8 mouse cellular contexts compared by ENCODE assay signal in the genomic region with DNA sequence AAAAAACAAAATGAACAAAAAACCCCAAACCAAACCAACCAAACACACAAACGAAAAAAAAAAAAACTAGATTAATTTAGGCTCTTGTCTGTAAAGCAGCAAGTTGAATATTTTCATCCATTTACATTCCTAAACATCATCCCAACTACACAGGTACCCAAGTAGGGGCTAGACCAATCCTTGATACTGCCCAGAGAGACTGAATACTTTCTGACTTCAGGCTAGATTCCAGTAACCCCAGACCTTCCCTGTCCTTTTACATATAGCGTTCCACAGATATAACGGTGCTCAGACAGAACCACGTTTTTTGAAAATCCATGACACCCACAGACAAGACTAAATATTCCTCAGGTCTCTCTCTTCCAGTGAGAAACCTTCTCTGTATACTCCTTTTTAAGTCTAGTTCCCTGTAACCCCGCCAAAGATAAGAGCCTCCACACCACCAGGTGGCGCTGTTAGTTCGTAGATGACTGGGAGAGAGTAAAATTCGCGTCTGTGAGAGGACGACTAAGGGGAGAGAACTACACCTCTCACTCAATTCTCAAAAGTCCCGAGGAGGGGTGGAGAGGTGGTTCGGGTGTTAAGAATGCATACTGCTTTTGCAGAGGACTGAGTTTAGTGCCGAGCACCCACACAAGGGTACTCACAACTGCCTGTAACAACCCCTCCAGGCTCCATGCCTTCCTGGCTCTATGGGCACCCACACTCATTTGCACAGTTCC. TPM values are rescaled to one million over a fixed set of nuclear protein-coding genes. Genes with fewer than 3 reads are reported as not detected.
A peak's percentile ranks its signal among the peaks of the same experiment; 100 is the strongest.
DNase-seq lines count a peak whose midpoint lies in the region; ATAC-seq lines count a peak whose summit lies in the region.

No protein-coding gene starts in this region.

- whole genome bisulfite sequencing in limb, embryonic 10.5 days, result 10% methylated on average over 13 of the region's 13 CpGs
- WGBS in midbrain, embryonic 12.5 days, result 13% methylated on average over 13 of the region's 13 CpGs

- no peaks in the 10 kb centered on the region for H3K36me3 ChIP-seq in limb, embryonic 10.5 days
- H3K36me3 ChIP-seq in midbrain, embryonic 12.5 days, result no peaks in the 10 kb centered on the region

- H3K4me1 ChIP-seq in limb, embryonic 10.5 days, result 0 out of 2 replicates have a peak, but pooled peaks cover 3% of the 10 kb centered on the region
- H3K4me1 ChIP-seq in midbrain, embryonic 12.5 days, result no peaks in the 10 kb centered on the region

- no peaks in the 10 kb centered on the region for H3K27me3 ChIP-seq in limb, embryonic 10.5 days (ENCODE audit: low read depth, poor library complexity, severe bottlenecking)
- no peaks in the 10 kb centered on the region for H3K27me3 ChIP-seq in midbrain, embryonic 12.5 days

- H3K9me3 ChIP-seq in limb, embryonic 10.5 days (replicated peaks), result no peaks in the 10 kb centered on the region
- no peaks in the 10 kb centered on the region for H3K9me3 ChIP-seq in midbrain, embryonic 12.5 days

- peak; percentile 72 for ATAC-seq in midbrain, embryonic 12.5 days (ENCODE audit: low FRiP score, low read depth)

- H3K4me3 ChIP-seq in limb, embryonic 10.5 days, result peak overlapping the region; percentile 53
- peak overlapping the region; percentile 45 for H3K4me3 ChIP-seq in midbrain, embryonic 12.5 days

- H3K9ac ChIP-seq in midbrain, embryonic 12.5 days (replicated peaks), result peak overlapping the region; percentile 53

- H3K4me2 ChIP-seq in midbrain, embryonic 12.5 days (replicated peaks), result peak overlapping the region; percentile 58

- peak; percentile 94 for DNase-seq in adrenal gland, postnatal 10 days
- peak; percentile 88 for DNase-seq in embryo, embryonic 9.5 days (ENCODE audit: extremely low spot score)
- DNase-seq in heart, adult 18-20 months, result peak; percentile 87 to 97
- peak; percentile 94 for DNase-seq in kidney, adult 18-20 months
- peak; percentile 92 for DNase-seq in limb, embryonic 10.5 days (ENCODE audit: low spot score)
- peak; percentile 67 for DNase-seq in skeletal muscle tissue, adult 2 months (ENCODE audit: low read depth, low spot score)
- no peak for DNase-seq in MN1 (ENCODE audit: low spot score)

- peak overlapping the region; percentile 73 for H3K27ac ChIP-seq in limb, embryonic 10.5 days
- H3K27ac ChIP-seq in midbrain, embryonic 12.5 days (replicated peaks), result no peak overlapping the region

RNA-seq across cellular contexts. Expression of gene Cyp2s1, which starts 31.2 kb away (rescaled TPM):
- total RNA-seq in adrenal gland, postnatal 10 days (2021), result 1 to 10 TPM; 3.2 to 3.9 TPM
- 1 to 10 TPM; 3.4 to 8.6 TPM for total RNA-seq in heart, adult 18-20 months (2021)
- polyA plus RNA-seq in limb, embryonic 10.5 days (2016; fragmentation: Nextera tagmentation; extraction: Ambion mirVana), result 1.0 and 1.1 TPM in 2 replicates
- 0.55 and 0.64 TPM in 2 replicates for polyA plus RNA-seq in midbrain, embryonic 12.5 days (2016; fragmentation: Nextera tagmentation; extraction: Ambion mirVana)

RNA-seq across cellular contexts. Expression of gene Cyp2b10, which starts 49.5 kb away (rescaled TPM):
- total RNA-seq in adrenal gland, postnatal 10 days (2021), result 10 to 100 TPM in 1 of 2 experiments, 1 to 10 TPM in 1; 1.4 to 12.6 TPM
- total RNA-seq in heart, adult 18-20 months (2021), result 1 to 10 TPM; 1.9 to 7.9 TPM
- polyA plus RNA-seq in limb, embryonic 10.5 days (2016; fragmentation: Nextera tagmentation; extraction: Ambion mirVana), result not detected in 2 replicates
- not detected in 2 replicates for polyA plus RNA-seq in midbrain, embryonic 12.5 days (2016; fragmentation: Nextera tagmentation; extraction: Ambion mirVana)

RNA-seq across cellular contexts. Expression of gene Axl, which starts 59.4 kb away (rescaled TPM):
- 10 to 100 TPM; 62.1 to 66.3 TPM for total RNA-seq in adrenal gland, postnatal 10 days (2021)
- total RNA-seq in heart, adult 18-20 months (2021), result 10 to 100 TPM; 52.0 to 57.2 TPM
- polyA plus RNA-seq in limb, embryonic 10.5 days (2016; fragmentation: Nextera tagmentation; extraction: Ambion mirVana), result 19.4 and 28.1 TPM in 2 replicates
- polyA plus RNA-seq in midbrain, embryonic 12.5 days (2016; fragmentation: Nextera tagmentation; extraction: Ambion mirVana), result 27.3 and 27.8 TPM in 2 replicates
